Mouse (Mus musculus) neural tube, embryonic 14.5 days (tissue): ENCODE data around the gene Slc34a1. TPM values are rescaled to one million over a fixed set of nuclear protein-coding genes. Genes with fewer than 3 reads are reported as not detected.

ENCODE experiments used
- ATAC-seq: fragments of 200-750 bp; cut with Nextera tagmentation; 2 replicates; pipeline ENCODE4 v1.8.0; 2017; ENCODE audit warnings: low read depth, mild to moderate bottlenecking, moderate TSS enrichment, moderate library complexity
- H3K27ac ChIP-seq: fragments of 300-500 bp; sonication (generic); 2 replicates; pipeline ENCODE4 v1.5.1; 2014; ENCODE audit warnings: low read depth, mild to moderate bottlenecking, control low read depth, low read length, moderate library complexity, mixed read lengths
- H3K27me3 ChIP-seq: fragments of 300-500 bp; sonication (generic); 2 replicates; pipeline ENCODE4 v1.6.1; 2014; ENCODE audit warnings: low read length; ENCODE audit not compliant: control insufficient read depth, insufficient read depth
- H3K36me3 ChIP-seq: fragments of 300-500 bp; sonication (generic); 2 replicates; pipeline ENCODE4 v1.6.1; 2014; ENCODE audit warnings: low read length, mixed read lengths; ENCODE audit not compliant: control insufficient read depth, insufficient read depth
- H3K4me1 ChIP-seq: fragments of 300-500 bp; sonication (generic); 2 replicates; pipeline ENCODE4 v1.6.1; 2014; ENCODE audit warnings: low read length; ENCODE audit not compliant: control insufficient read depth, insufficient read depth
- H3K4me2 ChIP-seq: fragments of 300-500 bp; sonication (generic); 2 replicates; pipeline ENCODE4 v1.6.1; 2014; ENCODE audit warnings: mild to moderate bottlenecking, low read depth, low read length, control low read depth
- H3K4me3 ChIP-seq: fragments of 300-500 bp; sonication (generic); 2 replicates; pipeline ENCODE4 v1.5.1; 2014; ENCODE audit warnings: low read depth, low read length, control low read depth, mixed read lengths
- H3K9ac ChIP-seq: fragments of 300-500 bp; sonication (generic); replicated peaks from 2 replicates; pipeline ENCODE4 v1.6.1; 2014; ENCODE audit warnings: low read depth, mild to moderate bottlenecking, control low read depth, low read length, mixed read lengths
- H3K9me3 ChIP-seq: fragments of 300-500 bp; sonication (generic); 2 replicates; pipeline ENCODE4 v1.6.1; 2016; ENCODE audit warnings: low read length; ENCODE audit not compliant: control insufficient read depth
- WGBS: fragments of 180-500 bp; shearing (Covaris S2); extraction: QIAGEN DNeasy Blood & Tissue Kit; methylation state at CpG from one replicate; pipeline ENCODE4 v1.1.7; 2014; 5-methylcytosine and 5-hydroxymethylcytosine counted together
- polyA plus RNA-seq: library from polyadenylated mRNA; unstranded; fragments of >200 nt; fragmentation: Nextera tagmentation; extraction: Ambion mirVana; gene quantifications from 2 replicates; pipeline ENCODE4 v1.2.1, GENCODE M21; 2014

Gene Slc34a1
- polyA plus RNA-seq, 1 experiment from 2014 or later: 0.19 TPM

DNA sequence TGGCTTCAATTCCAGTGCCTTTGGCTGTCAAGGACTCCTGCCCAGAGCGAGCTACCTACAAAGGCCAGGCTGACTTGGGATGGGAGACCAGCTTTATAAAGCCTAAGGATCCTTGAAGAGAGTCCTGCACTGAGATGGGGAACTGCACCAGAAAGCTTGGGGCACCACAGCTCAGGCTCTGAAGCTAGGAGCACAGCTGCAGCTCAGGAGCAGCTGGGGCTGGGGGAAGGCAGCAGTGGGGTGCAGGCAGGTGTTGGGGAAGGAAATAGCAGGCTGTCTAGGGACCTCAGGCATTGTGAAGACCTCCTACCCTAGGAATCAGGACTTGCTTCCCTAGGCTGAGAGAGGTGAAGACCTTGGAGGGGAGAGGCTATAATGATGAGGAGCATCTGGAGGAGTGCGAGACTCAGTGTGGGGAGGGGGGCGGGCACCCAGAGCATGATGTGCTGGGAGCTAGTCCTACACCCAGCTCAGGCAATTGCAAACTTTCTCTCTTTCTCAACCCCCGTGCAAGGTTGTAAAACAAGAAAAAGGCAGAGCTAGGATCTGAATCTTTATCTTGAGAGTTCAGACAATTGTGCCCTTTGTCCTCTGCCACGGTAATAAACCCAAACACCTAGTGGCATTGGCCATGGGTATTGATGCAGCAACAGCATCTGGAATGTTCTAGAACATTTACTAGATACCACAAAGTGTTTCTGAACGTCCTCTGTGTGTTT, 23.6 kb upstream of the Slc34a1 start:
- Histone ChIP-seq H3K9me3 (no peaks in the 10 kb centered on the region), H3K27me3 (peaks cover 11% of the 10 kb centered on the region), H3K4me2 (no peak overlapping the region), H3K4me1 (no peaks in the 10 kb centered on the region), H3K9ac (no peak overlapping the region), H3K36me3 (no peaks in the 10 kb centered on the region), H3K27ac (no peak overlapping the region), H3K4me3 (no peak overlapping the region)
- ATAC-seq: no peak
- 55% methylated on average over 6 of the region's 6 CpGs for WGBS

DNA sequence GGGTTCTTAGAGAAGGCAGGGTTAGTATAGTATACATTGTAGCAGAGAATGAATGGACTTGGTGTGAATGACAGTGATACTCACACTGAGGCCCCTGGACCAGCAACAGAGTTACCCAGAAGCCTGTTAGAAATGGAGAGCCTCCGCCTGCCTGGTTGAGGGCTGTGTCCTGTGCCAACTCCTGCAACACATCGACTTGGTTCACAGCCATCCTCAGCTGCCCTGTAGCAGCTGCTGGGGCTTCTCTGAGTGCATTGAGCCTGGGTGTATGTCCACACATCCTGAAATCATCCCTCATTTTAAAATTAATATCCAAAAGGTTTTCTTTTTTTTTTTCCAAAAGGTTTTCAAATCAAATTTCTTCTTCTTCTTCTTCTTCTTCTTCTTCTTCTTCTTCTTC, 22.1 kb upstream of the Slc34a1 start:
- 73% methylated on average over 2 of the region's 2 CpGs for WGBS
- Histone ChIP-seq H3K4me3 (no peak overlapping the region), H3K9me3 (no peaks in the 10 kb centered on the region), H3K36me3 (no peaks in the 10 kb centered on the region), H3K27me3 (peaks cover 24% of the 10 kb centered on the region), H3K9ac (no peak overlapping the region), H3K4me1 (no peaks in the 10 kb centered on the region), H3K27ac (no peak overlapping the region), H3K4me2 (no peak overlapping the region)
- no peak for ATAC-seq

DNA sequence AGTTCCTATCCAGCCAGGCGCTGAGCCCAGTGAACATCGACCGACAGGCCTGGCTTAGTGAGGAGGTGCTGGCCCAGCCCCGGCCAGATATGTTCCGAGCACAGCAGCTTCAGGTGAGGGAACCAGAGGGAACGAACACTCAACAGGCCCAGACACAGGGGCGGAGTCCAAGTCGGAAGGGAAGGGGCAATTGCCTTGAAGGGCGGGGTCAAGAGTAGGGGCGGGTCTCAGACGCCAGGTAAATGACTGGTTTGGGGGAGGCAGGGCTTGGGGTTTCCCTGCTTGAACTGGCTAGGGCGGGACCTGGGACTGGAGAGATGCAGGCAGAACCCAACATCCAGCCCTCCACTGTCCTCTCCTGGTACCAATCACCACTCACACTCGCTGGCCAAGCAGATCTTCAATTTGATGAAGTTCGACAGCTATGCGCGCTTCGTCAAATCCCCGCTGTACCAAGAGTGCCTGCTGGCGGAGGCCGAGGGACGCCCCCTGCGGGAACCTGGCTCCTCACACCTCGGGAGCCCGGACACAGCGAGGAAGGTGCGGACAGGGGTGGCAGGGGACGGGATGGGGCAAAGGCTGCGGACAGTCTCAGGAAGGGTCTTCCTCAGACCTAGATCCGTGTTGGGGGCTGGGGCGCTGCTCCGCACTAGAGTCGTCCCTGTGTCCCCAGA, 18.9 kb upstream of the Slc34a1 start:
- Histone ChIP-seq H3K9ac (no peak overlapping the region), H3K27ac (no peak overlapping the region), H3K36me3 (no peaks in the 10 kb centered on the region), H3K9me3 (no peaks in the 10 kb centered on the region), H3K4me1 (no peaks in the 10 kb centered on the region), H3K4me3 (no peak overlapping the region), H3K27me3 (peaks cover 24% of the 10 kb centered on the region), H3K4me2 (no peak overlapping the region)
- no peak for ATAC-seq
- WGBS: 6% methylated on average over 32 of the region's 32 CpGs

DNA sequence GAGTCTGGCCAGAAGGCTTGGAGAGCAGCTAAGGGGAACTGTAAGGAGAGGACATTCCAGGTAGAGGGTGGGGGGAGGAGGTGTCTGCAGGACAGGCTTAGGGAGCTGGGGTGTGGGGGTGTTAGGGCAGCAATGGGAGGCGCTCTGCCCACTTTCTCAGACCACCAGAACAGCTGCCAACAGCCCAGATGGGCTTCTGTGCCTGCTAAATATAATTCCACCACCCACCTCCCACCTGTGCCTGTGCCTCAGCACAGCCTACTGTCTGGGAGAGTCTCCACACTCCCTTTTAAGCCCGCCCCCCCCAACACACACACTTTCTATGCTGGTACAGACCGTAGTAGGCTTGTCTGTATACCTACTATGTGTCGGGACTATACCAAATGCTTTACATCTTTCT, 16.2 kb upstream of the Slc34a1 start:
- peaks cover 24% of the 10 kb centered on the region for H3K27me3 ChIP-seq
- no peak for ATAC-seq
- no peaks in the 10 kb centered on the region for H3K36me3 ChIP-seq
- H3K9me3 ChIP-seq: no peaks in the 10 kb centered on the region
- no peak overlapping the region for H3K27ac ChIP-seq
- no peak overlapping the region for H3K4me2 ChIP-seq
- no peak overlapping the region for H3K4me3 ChIP-seq
- no peak overlapping the region for H3K9ac ChIP-seq
- H3K4me1 ChIP-seq: no peaks in the 10 kb centered on the region
- 72% methylated on average over 4 of the region's 4 CpGs for WGBS

DNA sequence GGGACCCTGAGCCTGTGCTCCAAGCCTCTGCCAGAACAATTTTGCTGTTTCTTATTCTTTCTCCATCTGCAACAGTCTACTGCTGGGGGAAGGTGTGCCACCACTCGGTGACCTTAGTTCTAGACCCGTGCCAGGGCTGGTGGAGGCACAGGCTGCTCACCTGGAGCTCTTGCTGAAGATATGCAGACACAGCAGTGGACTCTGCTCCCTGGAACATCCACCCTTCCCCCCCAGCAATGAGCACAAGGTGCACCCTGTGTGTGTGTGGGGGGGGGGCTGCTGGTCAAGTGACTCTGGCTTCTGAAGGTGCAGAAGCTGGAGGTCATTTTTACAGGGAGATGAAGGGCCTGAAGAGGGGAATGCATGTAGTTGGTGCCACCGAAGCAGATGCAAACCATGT, 7.3 kb upstream of the Slc34a1 start:
- Histone ChIP-seq H3K9me3 (no peaks in the 10 kb centered on the region), H3K4me3 (no peak overlapping the region), H3K4me1 (no peaks in the 10 kb centered on the region), H3K36me3 (no peaks in the 10 kb centered on the region), H3K27me3 (no peaks in the 10 kb centered on the region), H3K27ac (no peak overlapping the region), H3K4me2 (no peak overlapping the region), H3K9ac (no peak overlapping the region)
- ATAC-seq: no peak
- 87% methylated on average over 3 of the region's 3 CpGs for WGBS

DNA sequence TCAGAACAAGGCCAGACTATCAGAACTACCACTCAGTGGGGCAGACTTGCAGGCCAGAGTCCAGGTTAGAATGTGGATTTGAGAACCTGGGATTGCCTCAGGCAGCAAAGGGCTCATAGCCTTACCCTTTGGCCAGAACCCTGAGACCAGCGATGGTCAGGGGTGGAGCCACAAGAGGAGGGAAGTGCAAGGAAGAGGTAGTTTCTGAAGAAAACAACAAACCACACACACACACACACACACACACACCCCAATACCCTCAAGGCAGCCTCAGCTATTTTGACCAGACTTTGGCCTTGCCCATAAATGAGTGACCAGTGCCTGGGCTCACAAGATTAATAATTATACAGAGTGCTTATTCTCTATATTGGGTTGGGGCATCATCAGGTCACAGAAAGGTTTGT, 6.4 kb upstream of the Slc34a1 start:
- no peaks in the 10 kb centered on the region for H3K4me1 ChIP-seq
- H3K4me3 ChIP-seq: no peak overlapping the region
- H3K27ac ChIP-seq: no peak overlapping the region
- H3K36me3 ChIP-seq: no peaks in the 10 kb centered on the region
- no peak overlapping the region for H3K9ac ChIP-seq
- no peaks in the 10 kb centered on the region for H3K9me3 ChIP-seq
- WGBS: 89% methylated on average over 1 of the region's 1 CpGs
- H3K27me3 ChIP-seq: no peaks in the 10 kb centered on the region
- no peak for ATAC-seq
- no peak overlapping the region for H3K4me2 ChIP-seq

DNA sequence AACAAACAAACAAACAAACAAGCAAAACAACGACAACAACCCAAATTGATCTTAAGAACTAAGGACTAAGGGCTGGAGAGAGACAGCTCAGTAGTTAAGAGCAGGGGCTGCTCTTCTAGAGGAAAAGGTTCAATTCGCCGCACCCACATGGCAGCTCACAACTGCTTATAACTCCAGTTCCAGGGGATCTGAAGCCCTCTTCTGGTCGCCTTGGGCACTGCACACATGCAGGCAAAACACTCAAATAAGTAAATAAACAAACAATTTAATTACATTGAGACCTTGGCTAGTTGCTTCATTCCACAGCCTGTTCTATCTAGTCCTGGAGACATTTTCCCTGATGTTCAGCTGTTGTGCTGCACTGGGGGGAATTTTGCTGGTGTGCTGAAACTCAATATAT, 5.1 kb upstream of the Slc34a1 start:
- Histone ChIP-seq H3K27me3 (no peaks in the 10 kb centered on the region), H3K4me2 (no peak overlapping the region), H3K27ac (no peak overlapping the region), H3K4me1 (no peaks in the 10 kb centered on the region), H3K36me3 (no peaks in the 10 kb centered on the region), H3K4me3 (no peak overlapping the region), H3K9ac (no peak overlapping the region), H3K9me3 (no peaks in the 10 kb centered on the region)
- WGBS: 67% methylated on average over 4 of the region's 4 CpGs
- no peak for ATAC-seq

DNA sequence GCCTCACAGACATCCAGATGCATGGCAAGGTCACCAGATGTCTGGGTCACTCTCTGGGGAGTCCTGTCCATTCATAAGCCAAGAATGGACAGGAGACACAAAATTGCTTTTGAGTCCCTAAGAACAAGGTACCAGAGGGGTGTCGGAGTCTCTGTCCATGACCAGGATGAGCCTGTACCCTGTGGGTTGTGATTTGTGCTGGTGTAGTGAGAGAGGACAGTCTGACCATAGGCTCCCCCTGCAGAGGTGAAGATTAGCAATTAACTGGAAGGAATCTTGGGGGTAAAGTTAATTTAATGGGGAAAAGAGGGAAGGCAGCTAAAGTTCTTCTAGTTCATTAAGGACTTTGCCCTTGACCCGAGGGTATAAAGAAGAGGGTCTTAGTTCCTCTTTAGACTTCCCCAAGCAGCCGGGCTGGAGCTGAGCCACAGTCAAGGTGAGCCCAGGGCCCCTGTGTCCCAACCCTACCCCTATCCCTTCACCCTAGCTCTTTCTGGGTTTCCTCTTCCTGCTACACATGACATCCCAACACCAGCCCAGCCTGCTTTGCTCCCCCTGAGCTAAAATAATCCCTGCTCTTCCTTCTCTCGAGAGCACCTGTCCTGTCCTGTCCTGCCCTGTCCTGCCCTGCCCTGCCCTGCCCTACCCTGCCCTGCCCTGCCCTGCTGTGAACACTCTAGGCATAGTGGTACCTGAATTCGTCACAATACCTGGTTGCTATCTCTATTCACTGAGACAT, 1.5 kb downstream of the Slc34a1 start:
- Histone ChIP-seq H3K36me3 (no peaks in the 10 kb centered on the region), H3K4me1 (no peaks in the 10 kb centered on the region), H3K4me2 (no peak overlapping the region), H3K27ac (no peak overlapping the region), H3K27me3 (no peaks in the 10 kb centered on the region), H3K9ac (no peak overlapping the region), H3K9me3 (no peaks in the 10 kb centered on the region), H3K4me3 (no peak overlapping the region)
- WGBS: 73% methylated on average over 5 of the region's 5 CpGs
- ATAC-seq: no peak

DNA sequence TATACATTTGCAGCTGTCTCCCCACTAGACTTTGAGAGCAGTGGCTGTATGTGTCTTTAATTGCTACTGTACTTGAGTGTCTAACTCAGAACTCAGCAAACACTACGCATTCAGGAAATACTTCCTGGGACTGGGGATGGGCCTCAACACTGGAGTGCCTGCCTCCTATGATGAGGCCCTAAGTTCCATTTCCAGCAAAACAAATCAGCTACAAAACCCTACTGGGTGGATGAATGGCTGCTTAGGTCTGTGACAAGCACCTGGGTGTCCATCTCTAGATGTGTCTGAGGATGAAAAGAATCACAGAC, 2.0 kb downstream of the Slc34a1 start:
- no peak overlapping the region for H3K9ac ChIP-seq
- H3K4me3 ChIP-seq: no peak overlapping the region
- H3K4me1 ChIP-seq: no peaks in the 10 kb centered on the region
- no peak overlapping the region for H3K4me2 ChIP-seq
- no peaks in the 10 kb centered on the region for H3K27me3 ChIP-seq
- WGBS: 92% methylated on average over 1 of the region's 1 CpGs
- H3K36me3 ChIP-seq: no peaks in the 10 kb centered on the region
- no peak overlapping the region for H3K27ac ChIP-seq
- H3K9me3 ChIP-seq: no peaks in the 10 kb centered on the region
- no peak for ATAC-seq
